Mouse (Mus musculus): ENCODE results near the gene Kirrel3. TPM values are rescaled to one million over a fixed set of nuclear protein-coding genes. Genes with fewer than 3 reads are reported as not detected.

Kirrel3 gene
- polyA plus RNA-seq, 1 experiment, result not detected

DNA sequence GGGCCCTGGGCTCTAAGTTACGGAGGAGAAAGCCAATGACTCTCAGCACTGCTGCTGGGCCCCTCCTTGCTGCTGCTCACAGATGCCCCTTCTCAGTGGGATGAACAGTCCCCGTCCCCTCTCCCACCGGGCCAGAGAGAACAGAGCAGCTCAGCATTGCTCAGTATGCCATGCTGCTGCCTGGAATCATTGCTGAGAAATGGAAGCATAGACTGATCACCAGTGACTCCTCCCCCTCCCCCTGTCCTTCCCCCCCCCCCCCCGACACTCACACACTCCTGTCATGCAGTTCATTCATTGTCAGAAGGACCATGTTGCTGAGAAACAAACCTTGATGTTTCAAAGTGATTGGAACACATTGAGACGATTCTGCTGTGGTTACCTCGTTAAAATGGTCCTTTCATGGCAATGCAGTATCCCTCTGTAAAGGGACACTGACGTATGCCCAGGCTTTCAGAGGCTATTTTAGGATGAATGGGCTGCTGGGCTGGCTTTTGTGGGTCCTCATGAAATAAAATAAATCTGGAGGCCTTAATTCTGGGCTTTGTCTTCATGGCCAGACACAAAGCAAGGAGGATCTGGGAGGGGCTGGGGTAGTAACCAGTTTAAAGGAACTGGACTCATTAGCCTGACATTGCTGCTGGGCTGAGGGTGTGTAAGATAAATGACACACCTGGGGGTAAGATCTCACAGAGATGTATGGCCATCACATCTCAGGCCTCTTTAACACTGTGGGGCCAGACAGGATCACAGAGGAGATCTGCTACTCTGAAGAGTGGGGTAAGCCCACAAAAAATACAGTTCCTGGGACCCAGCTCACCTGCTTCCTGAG is 281.3 kb downstream of the Kirrel3 start:
- TF ChIP-seq GATA1 (IDR thresholded peaks at IDR 0.05; ENCODE audit: low read length), result no peak

DNA sequence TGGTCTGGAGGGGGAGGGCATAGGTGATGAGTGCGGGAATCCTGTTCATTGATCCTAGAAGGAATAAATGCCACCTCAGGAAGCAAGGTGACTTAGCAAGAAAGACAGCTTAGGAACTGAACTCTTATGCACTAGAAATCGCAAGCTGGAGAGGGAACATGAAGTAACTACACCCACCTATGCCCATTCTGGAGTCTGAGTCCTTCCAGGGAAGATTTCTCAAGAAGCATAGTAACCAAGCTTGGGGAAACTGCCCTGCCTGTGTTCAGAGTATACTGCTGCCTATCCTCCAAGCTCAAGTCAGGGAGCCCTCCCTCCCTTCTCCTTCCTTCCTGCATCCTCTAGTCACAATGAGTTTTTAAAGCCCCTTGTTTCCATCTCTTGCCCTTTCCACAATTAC is 283.3 kb downstream of the Kirrel3 start:
- no peak for TF ChIP-seq GATA1 (IDR thresholded peaks at IDR 0.05; ENCODE audit: low read length)

DNA sequence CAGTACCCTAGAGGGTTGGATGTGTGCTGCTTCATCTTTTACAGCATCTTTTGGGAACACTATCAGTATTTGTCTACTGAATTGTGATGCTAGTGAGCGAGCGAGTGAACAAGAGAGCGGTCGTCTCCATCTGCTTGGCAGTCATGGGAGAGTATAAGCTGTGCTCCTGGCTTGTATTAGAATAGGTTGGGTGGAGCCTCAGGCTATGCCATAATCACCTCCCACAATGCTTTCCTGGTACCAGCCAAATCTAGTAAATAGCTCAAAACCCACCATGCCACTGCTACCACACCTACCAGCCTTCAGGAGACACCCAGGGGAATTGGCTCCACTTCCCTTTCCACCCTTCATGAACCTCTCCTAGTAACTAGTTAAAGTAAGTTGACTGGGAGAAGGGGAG is 285.3 kb downstream of the Kirrel3 start:
- no peak for TF ChIP-seq GATA1 (IDR thresholded peaks at IDR 0.05; ENCODE audit: low read length)

DNA sequence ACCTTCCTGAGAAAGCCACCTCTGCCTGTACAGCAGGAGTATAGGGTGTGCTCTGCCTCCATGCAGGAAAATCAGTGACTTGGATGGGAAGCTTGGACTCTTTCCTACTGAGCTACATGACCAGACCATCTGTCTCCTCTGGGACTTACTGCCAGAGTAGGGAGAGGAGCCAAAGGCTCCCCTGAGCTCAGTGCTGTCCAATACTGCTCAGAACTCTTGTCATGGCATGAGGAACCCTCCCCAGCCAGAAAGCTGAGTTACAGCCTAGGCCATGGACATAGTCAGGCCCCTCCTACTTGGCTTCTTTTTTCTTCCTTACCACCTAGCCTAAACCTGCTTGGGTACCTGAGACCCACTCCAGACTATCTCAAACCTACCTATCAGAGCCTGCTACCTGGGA is 285.7 kb downstream of the Kirrel3 start:
- no peak for TF ChIP-seq GATA1 (IDR thresholded peaks at IDR 0.05; ENCODE audit: low read length)

DNA sequence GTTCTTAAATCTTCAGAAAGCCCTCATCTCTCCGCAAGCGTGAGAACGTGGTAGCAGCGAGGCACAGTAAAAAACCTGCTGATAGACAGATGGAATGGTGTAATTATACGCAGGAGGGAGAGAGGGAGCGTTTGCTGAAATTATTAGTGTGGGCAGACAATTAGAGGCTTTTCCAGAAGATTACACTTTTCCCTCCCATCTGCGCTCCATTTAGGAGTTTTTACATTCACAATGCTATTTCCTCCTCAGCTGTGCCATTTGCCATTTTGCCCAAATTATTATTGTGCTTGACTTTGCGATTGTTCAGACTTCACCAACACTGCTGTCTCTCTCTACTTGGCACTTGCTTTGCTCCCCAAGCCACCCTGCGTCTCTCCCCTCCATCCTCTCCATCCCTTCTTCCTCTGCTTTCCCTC is 286.3 kb downstream of the Kirrel3 start:
- TF ChIP-seq GATA1 (IDR thresholded peaks at IDR 0.05; ENCODE audit: low read length), result no peak

DNA sequence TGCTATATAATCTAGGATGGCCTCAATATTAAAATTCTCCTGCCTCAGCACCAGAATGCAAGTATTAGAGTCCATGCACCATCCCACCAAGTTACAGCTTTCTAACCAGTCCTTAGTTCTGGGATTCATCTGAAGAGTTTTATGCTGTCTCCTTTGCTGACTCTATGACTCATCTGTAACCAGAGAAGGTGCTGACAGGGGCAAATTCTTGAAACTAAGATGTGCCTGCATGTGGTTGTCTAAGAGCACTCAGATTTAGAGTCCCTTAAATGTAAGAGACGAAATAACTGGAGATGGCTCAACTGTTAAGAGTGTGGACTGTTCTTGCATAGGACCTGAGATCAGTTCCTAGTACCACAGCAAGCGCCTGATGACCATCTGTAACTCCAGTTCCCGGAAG is 295.7 kb downstream of the Kirrel3 start:
- no peak for TF ChIP-seq GATA1 (IDR thresholded peaks at IDR 0.05; ENCODE audit: low read length)

DNA sequence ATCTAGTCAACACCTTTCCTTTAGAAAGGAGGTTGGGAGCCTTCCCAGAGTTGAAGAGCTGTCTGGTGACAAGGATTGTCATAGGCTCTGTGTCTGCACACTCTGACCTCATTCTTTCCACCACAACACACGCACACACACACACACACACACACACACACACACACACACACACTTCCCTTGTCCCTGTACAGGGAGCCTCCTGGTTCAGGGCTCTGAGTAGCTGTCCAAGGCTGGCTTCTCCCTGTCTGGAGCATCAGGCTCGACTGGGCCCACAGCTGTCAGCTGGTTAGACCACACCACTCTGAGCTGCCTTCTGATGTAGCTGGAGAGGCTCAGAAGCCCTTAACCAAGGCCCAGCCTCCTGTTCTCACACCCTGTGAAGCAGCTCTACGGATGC is 302.2 kb downstream of the Kirrel3 start:
- no peak for TF ChIP-seq GATA1 (IDR thresholded peaks at IDR 0.05; ENCODE audit: low read length)

DNA sequence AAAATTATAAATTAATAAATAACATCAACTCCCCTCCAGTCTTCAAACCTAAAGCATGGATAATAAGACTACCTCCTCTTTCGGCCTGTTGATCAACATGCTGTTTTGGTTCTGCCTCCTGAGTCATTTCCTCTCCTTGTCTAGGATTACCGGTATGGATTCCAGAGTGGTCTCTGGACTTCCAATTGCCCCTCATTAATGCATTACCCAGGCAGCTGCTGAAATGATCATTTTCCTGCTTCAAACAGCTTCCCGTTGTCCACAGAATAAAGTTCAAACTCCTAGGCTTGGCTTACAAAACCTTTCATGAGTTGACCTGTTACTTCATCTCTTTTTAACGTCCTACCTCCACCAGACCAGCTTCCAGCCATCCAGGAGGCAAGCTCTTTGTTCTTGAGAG is 309.5 kb downstream of the Kirrel3 start:
- TF ChIP-seq GATA1 (IDR thresholded peaks at IDR 0.05; ENCODE audit: low read length), result no peak

DNA sequence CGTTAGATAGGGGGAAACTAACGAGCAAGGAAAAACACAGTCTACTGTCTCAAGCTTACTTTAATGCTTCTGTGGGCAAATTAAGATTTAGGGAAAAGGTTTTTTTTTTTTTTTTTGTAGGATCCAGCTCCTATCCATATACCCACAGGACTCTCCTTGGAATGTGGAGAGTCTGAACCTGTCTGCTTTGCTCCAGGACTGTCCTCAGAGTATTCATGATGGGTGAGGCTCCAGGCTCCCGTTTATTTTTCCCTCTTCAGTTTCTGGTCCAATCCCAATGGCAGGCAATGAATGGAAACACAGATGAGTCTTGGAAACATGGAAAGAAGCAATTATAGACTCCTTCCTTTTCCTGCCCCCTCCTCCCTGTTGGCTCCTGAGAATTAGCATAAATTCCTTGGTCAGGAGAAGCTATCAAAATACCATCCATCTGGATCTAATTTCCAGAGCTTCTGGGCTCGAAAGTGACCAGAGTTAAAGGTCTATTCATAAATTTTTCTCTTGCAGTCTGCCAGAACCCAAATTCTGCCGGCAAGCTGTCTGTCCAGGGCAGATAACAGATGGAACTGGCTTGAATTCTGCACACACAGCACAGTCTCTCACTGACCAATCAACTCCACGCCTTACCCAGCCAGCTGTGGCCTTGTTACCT is 312.1 kb downstream of the Kirrel3 start:
- no peak for TF ChIP-seq GATA1 (IDR thresholded peaks at IDR 0.05; ENCODE audit: low read length)

DNA sequence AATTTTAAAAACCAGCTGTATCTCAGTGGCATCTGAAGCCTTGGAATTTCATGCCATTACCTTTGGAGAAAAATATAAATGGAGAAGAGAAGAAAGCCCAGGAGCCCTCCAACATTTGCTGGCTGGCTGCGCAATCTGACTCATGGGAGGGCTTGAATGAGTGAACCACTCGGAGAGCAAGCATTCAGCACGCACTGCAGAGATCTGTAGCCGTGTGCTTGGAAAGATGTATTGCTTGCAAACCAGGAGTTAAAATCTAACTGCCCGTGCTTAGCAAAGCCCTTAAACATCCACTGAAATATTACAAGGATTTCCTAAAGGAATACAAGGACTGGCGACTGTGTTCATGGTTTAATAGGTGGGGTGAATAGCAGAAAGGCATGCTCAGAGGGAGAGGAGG is 316.0 kb downstream of the Kirrel3 start:
- no peak for TF ChIP-seq GATA1 (IDR thresholded peaks at IDR 0.05; ENCODE audit: low read length)

DNA sequence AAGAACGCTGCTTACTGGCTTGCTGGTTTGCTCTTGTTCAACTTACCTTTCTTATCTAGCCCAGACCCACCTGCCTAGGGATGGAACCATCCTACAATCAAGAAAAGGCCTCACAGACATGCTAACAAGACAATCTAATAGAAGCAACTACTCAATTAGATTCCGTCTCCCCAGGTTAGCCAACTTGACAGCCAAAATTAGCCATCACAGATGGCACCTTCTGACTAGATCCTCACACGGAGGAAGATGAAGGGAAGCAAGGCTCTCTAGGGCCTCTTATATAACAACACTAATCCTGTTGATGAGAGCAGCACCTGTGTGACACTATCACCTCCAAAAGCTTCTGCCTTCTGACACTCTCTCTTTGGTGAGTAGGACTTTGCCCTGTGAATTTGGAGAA is 321.2 kb downstream of the Kirrel3 start:
- no peak for TF ChIP-seq GATA1 (IDR thresholded peaks at IDR 0.05; ENCODE audit: low read length)

DNA sequence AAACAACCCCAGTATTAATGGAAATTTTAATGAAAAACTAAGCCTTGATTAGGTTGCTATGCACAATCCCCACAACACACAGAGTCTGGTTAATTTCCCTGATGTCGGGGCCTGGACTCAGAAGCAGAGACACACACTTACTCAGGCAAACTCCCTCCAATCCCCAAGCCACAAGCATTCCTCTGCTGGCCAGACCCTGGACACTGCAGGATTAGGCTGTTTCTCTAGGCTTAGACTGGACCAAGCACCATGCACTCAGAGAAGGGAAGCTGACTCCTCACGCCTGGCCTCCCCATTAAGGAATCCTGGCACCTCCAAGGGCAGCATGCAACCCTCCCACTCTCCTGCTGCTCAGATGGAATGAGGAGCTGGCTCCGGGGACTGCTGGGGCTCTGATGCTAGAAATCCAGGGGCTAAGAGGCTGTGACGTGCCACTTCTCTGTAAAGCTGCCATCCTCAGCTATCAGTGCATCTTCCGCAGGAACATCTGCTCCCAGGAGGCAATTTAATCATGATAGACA is 324.4 kb downstream of the Kirrel3 start:
- no peak for TF ChIP-seq GATA1 (IDR thresholded peaks at IDR 0.05; ENCODE audit: low read length)

DNA sequence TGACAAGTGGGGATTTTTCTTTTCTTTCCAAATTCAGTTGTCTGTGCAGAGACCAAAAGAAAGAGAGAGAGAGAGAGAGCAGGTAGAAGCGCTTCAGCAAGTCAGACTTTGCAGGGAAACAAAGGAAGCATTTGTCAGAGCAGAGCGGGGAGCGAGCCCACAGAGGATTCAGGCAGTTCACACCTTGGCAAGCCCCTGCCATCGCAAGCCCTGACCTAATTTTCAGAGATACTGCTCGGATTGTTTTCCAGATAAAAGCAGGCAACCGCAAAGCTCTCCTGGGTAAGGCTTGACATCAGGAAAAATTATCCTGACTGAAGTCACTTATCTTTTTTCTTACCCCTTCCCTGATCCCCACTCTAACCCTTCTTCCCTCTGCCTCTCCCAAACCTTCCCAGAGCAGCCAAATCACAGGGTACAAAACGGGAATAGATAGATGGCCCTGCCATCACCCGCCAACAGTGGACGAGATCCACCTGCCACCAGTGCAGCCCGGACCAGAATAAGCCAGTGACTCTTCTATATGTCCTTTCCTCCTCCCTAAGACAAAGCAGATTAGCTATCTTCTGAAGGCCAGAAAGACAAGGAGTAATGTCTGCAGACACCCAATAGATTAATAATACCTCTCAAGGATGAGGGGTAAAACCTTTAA is 332.8 kb downstream of the Kirrel3 start:
- no peak for TF ChIP-seq GATA1 (IDR thresholded peaks at IDR 0.05; ENCODE audit: low read length)

DNA sequence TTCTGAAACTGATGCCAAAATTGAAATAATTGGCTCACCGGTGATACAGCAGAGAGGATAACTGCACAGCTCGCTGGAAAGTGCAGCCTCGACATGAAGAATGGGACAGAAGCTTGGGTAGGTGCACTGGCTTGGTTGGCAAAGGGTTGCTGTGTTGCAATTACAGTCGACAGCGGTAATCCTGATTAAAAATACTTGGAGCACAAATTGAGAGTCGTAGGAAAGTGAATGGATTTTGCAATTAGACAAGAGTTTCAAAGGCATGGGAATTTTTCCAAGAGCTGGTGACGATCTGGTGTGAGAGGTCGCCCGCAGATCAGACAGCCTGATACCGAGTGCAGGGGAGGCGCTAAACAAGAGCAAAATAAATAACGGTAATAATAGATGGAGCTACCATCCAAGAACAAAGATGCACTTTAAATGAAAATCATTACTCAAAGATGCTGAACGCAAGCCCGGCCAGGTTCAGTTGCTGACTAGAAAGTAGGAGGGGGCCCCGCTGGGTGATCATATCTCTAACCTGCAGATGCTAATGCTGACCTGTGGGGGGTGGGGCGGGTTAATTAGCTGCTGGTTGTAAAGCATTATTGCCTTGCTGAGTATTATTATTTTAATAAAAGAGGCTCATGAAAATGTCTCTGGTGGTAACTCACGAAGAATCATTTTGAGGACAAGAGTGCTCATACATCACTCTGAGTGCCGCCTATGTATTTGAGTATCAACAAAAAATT is 338.8 kb downstream of the Kirrel3 start:
- TF ChIP-seq GATA1 (IDR thresholded peaks at IDR 0.05; ENCODE audit: low read length), result no peak

DNA sequence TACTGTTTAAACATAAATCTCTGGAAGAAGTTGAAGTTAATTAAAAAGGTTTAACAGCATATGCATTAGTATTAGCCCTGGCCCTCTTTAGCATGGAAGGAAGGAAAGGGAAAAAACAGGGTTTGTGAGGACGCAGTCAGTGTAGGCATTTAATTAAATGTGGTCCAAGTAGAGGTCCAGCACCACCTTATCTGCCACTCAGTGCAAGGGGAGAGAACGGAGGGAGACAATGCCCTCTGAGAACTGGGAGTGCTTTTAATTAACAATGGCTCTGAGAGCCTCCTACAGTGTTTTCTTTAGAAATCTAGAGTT is 339.4 kb downstream of the Kirrel3 start:
- TF ChIP-seq GATA1 (IDR thresholded peaks at IDR 0.05; ENCODE audit: low read length), result no peak
